Mouse (Mus musculus) hindbrain, embryonic 15.5 days (tissue): ENCODE measurements around the gene Hrk. TPM values are rescaled to one million over a fixed set of nuclear protein-coding genes. Genes with fewer than 3 reads are reported as not detected.
A peak's percentile ranks its signal among the peaks of the same experiment; 100 is the strongest.

Source experiments
- ATAC-seq: fragments of 200-750 bp; cut with Nextera tagmentation; 2 replicates; pipeline ENCODE4 v1.8.0; 2017; ENCODE audit warnings: low read depth, moderate number of reproducible peaks, moderate TSS enrichment; ENCODE audit not compliant: low FRiP score
- H3K27ac ChIP-seq: fragments of 300-500 bp; sonication (generic); replicated peaks from 2 replicates; pipeline ENCODE4 v1.5.1; 2015; ENCODE audit warnings: mild to moderate bottlenecking, inconsistent platforms
- H3K27me3 ChIP-seq: fragments of 300-500 bp; sonication (generic); 2 replicates; pipeline ENCODE4 v1.6.1; 2015; ENCODE audit warnings: control low read depth, inconsistent platforms
- H3K36me3 ChIP-seq: fragments of 300-500 bp; sonication (generic); 2 replicates; pipeline ENCODE4 v1.6.1; 2015; ENCODE audit warnings: control low read depth, inconsistent platforms
- H3K4me1 ChIP-seq: fragments of 300-500 bp; sonication (generic); replicated peaks from 2 replicates; pipeline ENCODE4 v1.6.1; 2015; ENCODE audit warnings: control low read depth, inconsistent platforms
- H3K4me2 ChIP-seq: fragments of 300-500 bp; sonication (generic); 2 replicates; pipeline ENCODE4 v1.6.1; 2015; ENCODE audit warnings: moderate library complexity, mild to moderate bottlenecking, inconsistent platforms
- H3K4me3 ChIP-seq: fragments of 300-500 bp; sonication (generic); 2 replicates; pipeline ENCODE4 v1.5.1; 2015; ENCODE audit warnings: mild to moderate bottlenecking, inconsistent platforms
- H3K9ac ChIP-seq: fragments of 300-500 bp; sonication (generic); 2 replicates; pipeline ENCODE4 v1.6.1; 2015; ENCODE audit warnings: inconsistent platforms
- H3K9me3 ChIP-seq: fragments of 300-500 bp; sonication (generic); 2 replicates; pipeline ENCODE4 v1.6.1; 2016; ENCODE audit warnings: control low read depth, inconsistent platforms
- WGBS: fragments of 180-500 bp; shearing (Covaris S2); methylation state at CpG from one replicate; pipeline ENCODE4 v1.1.7; 2015; 5-methylcytosine and 5-hydroxymethylcytosine counted together
- polyA plus RNA-seq: library from polyadenylated mRNA; unstranded; fragments of >200 nt; fragmentation: Nextera tagmentation; extraction: Ambion mirVana; gene quantifications from 2 replicates; pipeline ENCODE4 v1.2.1, GENCODE M21; 2015

Hrk gene
- polyA plus RNA-seq, result 4.9 and 5.8 TPM in 2 replicates

DNA sequence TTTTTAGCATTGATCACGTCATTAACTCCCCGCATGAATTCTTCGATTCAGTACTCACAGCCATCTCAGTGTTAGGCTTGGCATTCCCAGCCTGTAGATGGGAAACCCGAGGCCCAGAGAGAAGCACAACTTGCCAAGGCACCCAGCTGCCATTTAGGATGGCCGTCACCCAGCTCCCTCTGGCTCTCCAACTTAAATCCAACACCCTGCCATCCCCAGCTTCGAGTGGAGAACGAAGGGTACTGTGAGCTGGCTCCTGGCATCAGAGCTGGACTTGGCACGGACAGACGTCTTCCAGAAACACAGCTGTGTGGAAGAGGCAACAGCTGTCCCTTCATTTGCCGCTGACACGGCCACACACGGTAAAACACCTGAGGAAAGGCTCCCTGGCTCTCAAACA lies at the start of gene Hrk:
TSS of gene Hrk (plus strand) at position 68 of the 400 bp plus-strand sequence.
- Histone ChIP-seq H3K27me3 (peaks cover 29% of the 10 kb centered on the region), H3K4me1 (peaks cover 10% of the 10 kb centered on the region; the same call in 1 of the 2 replicates), H3K9me3 (no peaks in the 10 kb centered on the region), H3K4me2 (no peak within 1 kb of the TSS), H3K4me3 (no peak within 1 kb of the TSS), H3K36me3 (no peaks in the 10 kb centered on the region), H3K27ac (no peak within 1 kb of the TSS), H3K9ac (no peak within 1 kb of the TSS)
- WGBS, result 58% methylated on average over 12 of the region's 12 CpGs
- no peak for ATAC-seq

DNA sequence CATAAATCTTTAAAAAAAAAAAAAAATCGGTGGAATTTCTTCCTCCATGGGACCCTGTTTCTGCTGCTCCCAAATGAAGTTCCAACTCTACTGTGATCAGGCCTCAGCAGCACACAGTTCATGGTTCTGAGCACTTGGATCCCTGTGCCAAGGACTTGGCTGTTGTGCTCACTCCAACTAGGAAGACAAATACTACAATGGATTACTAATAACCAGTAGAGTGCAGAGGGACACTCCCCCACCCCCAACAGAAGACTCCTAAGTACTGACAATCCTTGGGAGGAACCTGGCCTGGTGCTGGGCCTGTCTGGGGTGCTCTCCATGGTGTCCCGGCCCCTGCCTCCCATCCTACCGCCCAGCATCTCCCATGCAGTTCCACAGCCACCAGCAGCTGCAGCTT lies 46.1 kb upstream of the Hrk start:
- H3K4me1 ChIP-seq, result peaks cover 57% of the 10 kb centered on the region
- no peak overlapping the region for H3K9ac ChIP-seq
- ATAC-seq, result peak; percentile 15; the same call in 1 of the 2 replicates
- WGBS, result 75% methylated on average over 3 of the region's 3 CpGs
- no peak overlapping the region for H3K4me2 ChIP-seq
- H3K36me3 ChIP-seq, result no peaks in the 10 kb centered on the region
- no peak overlapping the region for H3K4me3 ChIP-seq
- no peaks in the 10 kb centered on the region for H3K27me3 ChIP-seq
- peak overlapping the region; percentile 69 for H3K27ac ChIP-seq
- no peaks in the 10 kb centered on the region for H3K9me3 ChIP-seq

DNA sequence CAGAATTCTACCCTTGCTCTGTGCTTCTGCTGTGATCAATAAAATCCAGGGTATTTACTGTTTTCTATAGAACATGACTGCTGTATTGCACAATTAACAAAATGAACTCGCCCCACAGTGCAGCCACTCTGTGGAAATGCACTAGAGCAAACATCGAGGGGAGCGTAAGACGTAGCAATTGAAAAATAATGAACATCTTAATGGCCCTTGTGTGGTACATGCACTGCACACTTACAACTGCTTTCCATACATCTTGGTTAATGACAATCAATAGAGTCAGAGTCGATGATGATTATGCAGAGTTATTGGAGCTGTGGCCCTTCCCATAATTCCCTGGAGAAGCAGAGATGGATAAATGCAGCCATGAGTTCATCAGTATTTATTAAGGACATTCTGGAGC lies 45.5 kb upstream of the Hrk start:
- Histone ChIP-seq H3K27me3 (no peaks in the 10 kb centered on the region), H3K36me3 (0 out of 2 replicates have a peak, but pooled peaks cover 2% of the 10 kb centered on the region), H3K4me3 (no peak overlapping the region), H3K4me2 (no peak overlapping the region), H3K27ac (peak overlapping the region; percentile 69), H3K9me3 (no peaks in the 10 kb centered on the region), H3K4me1 (peaks cover 61% of the 10 kb centered on the region), H3K9ac (no peak overlapping the region)
- ATAC-seq, result peak; percentile 58; the same call in 1 of the 2 replicates
- 58% methylated on average over 5 of the region's 5 CpGs for WGBS

DNA sequence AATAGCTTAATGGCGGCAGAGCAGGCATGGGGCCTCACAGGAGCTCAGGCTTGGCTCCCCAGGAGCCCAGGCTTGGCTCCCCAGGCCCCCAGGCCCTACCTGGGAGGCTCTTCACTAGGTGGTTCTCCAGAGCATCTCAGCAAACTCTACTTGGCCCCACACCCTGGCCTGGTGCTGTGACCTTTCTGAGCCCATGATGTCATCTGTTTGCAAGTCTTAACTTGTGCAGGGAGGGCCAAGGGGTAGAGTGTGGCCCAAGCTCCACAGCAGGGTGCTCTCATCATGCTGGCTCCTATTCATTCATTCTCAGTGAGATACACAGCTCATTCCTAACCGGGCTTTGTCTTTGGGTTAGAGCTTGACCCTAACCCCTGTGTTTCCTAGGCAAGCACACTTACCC lies 43.8 kb upstream of the Hrk start:
- Histone ChIP-seq H3K27me3 (no peaks in the 10 kb centered on the region), H3K4me1 (peaks cover 56% of the 10 kb centered on the region), H3K4me2 (no peak overlapping the region), H3K9ac (no peak overlapping the region), H3K9me3 (no peaks in the 10 kb centered on the region), H3K36me3 (0 out of 2 replicates have a peak, but pooled peaks cover 3% of the 10 kb centered on the region), H3K27ac (0 out of 2 replicates have a peak overlapping the region, but pooled peaks have one; percentile 22), H3K4me3 (no peak overlapping the region)
- no peak; the same call in 1 of the 2 replicates for ATAC-seq
- WGBS, result 32% methylated on average over 2 of the region's 2 CpGs

DNA sequence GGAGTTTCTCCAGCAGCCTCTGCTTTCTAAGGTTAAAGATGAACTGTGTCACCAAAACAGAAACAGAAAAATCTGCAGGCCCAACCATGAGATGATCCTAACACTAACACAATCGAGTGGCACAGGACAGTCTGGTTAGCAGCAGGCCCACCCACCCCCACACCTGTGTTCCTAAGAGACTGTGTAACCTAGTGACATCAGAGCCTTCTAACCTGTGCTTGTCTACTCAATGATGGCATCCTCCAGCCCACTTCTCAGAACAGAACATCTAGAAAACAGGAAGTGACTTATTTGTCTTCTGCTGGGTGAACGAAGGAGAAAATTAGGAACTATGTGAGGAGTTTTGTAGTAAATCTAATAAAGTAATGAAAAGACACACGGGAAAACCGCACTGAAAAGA lies 42.5 kb upstream of the Hrk start:
- H3K9ac ChIP-seq, result no peak overlapping the region
- no peaks in the 10 kb centered on the region for H3K27me3 ChIP-seq
- WGBS, result 95% methylated on average over 4 of the region's 4 CpGs
- ATAC-seq, result no peak
- H3K4me3 ChIP-seq, result no peak overlapping the region
- H3K4me1 ChIP-seq, result peaks cover 44% of the 10 kb centered on the region
- 0 out of 2 replicates have a peak, but pooled peaks cover 3% of the 10 kb centered on the region for H3K36me3 ChIP-seq
- no peak overlapping the region for H3K4me2 ChIP-seq
- H3K27ac ChIP-seq, result no peak overlapping the region
- no peaks in the 10 kb centered on the region for H3K9me3 ChIP-seq

DNA sequence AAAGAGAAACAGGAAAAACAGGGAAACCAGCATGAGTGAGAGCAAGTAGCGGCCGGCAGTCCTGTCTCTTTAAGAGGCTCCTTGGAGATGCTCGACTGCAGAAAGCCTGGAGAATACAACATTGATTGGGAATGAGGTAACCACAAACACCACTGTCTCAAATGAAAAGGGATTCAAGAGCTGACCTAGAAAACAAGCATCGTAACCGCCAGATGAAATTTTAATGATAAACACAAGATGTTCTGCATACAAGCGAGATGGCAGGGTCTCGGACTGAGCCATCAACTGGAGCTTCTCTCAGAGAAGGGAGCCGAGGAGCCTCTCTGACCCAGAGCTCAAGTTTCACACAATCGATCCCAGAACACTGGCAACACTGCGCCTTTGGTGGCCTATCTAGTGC lies 41.4 kb upstream of the Hrk start:
- Histone ChIP-seq H3K4me3 (no peak overlapping the region), H3K4me1 (peaks cover 38% of the 10 kb centered on the region), H3K9ac (no peak overlapping the region), H3K9me3 (no peaks in the 10 kb centered on the region), H3K27me3 (no peaks in the 10 kb centered on the region), H3K36me3 (peaks cover 13% of the 10 kb centered on the region; the same call in 1 of the 2 replicates), H3K27ac (0 out of 2 replicates have a peak overlapping the region, but pooled peaks have one; percentile 33), H3K4me2 (no peak overlapping the region)
- no peak for ATAC-seq
- WGBS, result 61% methylated on average over 10 of the region's 10 CpGs

DNA sequence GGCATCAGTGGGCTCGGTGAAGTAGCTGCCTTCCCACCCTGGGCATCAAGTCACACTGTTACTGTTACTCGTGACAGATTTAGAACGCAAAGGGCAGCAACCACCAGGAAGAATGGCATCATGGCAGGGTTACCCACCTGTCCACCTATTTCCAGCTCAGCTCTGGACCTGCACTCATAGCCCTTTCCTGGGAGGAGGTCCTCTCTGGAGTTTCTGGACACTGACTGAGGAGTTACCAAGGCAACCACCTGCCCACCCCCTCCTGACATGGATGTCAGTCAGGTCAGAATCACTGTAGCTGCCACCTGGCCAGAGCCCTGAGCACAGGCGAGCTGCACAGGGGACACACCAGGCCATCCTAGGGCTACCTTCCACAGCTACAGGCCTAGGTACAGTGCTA lies 37.8 kb upstream of the Hrk start:
- Histone ChIP-seq H3K36me3 (peaks cover 16% of the 10 kb centered on the region; the same call in 1 of the 2 replicates), H3K9ac (no peak overlapping the region), H3K4me1 (peaks cover 9% of the 10 kb centered on the region; the same call in 1 of the 2 replicates), H3K4me3 (no peak overlapping the region), H3K27ac (no peak overlapping the region), H3K9me3 (no peaks in the 10 kb centered on the region), H3K27me3 (no peaks in the 10 kb centered on the region), H3K4me2 (no peak overlapping the region)
- no peak for ATAC-seq
- WGBS, result 84% methylated on average over 4 of the region's 4 CpGs

DNA sequence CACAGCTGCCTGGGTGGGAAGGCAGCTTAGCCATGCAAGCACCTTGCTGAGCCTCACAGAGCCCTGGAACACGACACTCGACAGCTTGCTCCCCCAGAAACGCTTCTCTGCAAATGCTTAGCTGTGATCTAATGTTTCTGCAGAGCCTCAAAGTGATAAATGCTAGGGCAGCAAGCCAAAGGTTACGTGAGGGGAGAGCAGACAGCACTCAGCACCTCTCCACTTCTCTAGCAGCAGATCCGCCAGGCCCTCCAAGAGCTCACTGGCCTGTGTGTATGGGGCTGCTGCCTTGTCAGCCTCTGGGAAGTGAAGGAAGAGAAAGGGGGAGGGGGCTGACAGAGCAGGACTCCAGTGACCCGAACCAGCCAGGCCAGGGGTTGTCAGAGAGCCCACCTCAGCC lies 36.2 kb upstream of the Hrk start:
- no peak for ATAC-seq
- Histone ChIP-seq H3K9ac (no peak overlapping the region), H3K27ac (no peak overlapping the region), H3K4me3 (no peak overlapping the region), H3K9me3 (no peaks in the 10 kb centered on the region), H3K36me3 (peaks cover 16% of the 10 kb centered on the region; the same call in 1 of the 2 replicates), H3K27me3 (no peaks in the 10 kb centered on the region), H3K4me2 (no peak overlapping the region), H3K4me1 (peaks cover 6% of the 10 kb centered on the region; the same call in 1 of the 2 replicates)
- 85% methylated on average over 6 of the region's 6 CpGs for WGBS

DNA sequence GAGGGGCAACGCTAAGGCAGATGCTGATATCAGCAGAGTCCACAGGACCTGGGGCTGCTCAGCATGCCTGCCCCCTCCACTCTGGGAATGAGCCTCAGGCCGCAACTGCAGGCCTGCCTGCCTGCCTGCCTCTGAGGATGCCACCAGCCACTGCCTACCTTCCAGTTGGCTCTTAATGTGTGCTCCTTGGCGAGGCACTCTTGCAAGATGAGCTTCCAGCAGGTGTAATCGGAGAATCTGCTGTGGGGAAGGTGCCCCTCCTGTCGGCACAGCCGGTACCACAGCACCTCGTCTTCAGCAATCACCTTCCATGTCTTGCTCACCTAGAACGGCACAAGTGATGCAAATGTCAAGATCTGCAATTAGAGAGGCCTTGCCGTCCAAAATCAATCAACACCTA lies 35.8 kb upstream of the Hrk start:
- H3K4me1 ChIP-seq, result peaks cover 1% of the 10 kb centered on the region; the same call in 1 of the 2 replicates
- no peak overlapping the region for H3K4me2 ChIP-seq
- H3K9ac ChIP-seq, result no peak overlapping the region
- no peaks in the 10 kb centered on the region for H3K9me3 ChIP-seq
- H3K36me3 ChIP-seq, result peaks cover 16% of the 10 kb centered on the region; the same call in 1 of the 2 replicates
- H3K4me3 ChIP-seq, result no peak overlapping the region
- H3K27ac ChIP-seq, result no peak overlapping the region
- no peak for ATAC-seq
- 78% methylated on average over 9 of the region's 9 CpGs for WGBS
- no peaks in the 10 kb centered on the region for H3K27me3 ChIP-seq

DNA sequence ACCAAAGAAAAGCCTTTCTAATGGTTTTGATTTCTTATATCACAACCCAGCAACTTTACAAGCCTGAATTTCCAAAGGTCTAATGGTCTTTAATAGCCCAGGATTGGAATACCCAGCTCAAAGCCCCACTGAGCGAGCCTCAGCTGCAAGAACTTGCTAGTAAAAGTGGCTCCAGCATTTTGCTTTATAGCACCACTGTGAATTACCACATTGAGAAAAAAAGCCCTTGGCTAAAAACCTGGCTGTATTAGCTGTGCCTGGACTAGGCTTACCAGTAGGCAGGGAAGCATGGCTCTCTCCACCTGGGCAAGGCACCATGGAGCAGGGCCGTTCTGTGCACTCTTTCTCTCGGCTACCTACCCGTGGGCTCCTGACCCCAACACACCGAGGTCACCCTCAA lies 28.1 kb upstream of the Hrk start:
- Histone ChIP-seq H3K27ac (no peak overlapping the region), H3K4me1 (no peaks in the 10 kb centered on the region), H3K4me2 (no peak overlapping the region), H3K36me3 (peaks cover 11% of the 10 kb centered on the region), H3K4me3 (no peak overlapping the region), H3K9me3 (no peaks in the 10 kb centered on the region), H3K27me3 (no peaks in the 10 kb centered on the region), H3K9ac (no peak overlapping the region)
- 87% methylated on average over 5 of the region's 5 CpGs for WGBS
- no peak for ATAC-seq

DNA sequence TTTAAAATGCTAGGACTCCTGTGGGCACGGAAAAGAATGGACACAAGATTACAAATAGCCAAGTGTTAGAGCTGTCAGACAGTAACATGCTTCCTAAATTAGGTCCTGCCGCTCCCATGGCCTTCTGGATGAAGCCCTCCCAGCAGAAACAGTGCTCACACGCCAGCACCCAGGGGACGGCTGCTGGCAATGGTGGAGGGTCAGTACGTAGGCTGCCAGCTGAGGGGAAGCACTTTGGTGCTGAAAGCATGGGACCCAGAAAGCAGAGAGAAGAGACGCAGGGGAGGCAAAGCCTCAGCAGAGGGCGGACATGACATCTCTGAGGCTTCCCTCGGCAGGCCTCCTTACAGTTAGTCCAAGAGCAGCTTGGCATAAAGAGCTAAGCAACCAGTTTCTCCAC lies 24.8 kb upstream of the Hrk start:
- no peaks in the 10 kb centered on the region for H3K9me3 ChIP-seq
- ATAC-seq, result no peak
- H3K36me3 ChIP-seq, result peaks cover 19% of the 10 kb centered on the region
- no peak overlapping the region for H3K9ac ChIP-seq
- no peak overlapping the region for H3K4me3 ChIP-seq
- WGBS, result 88% methylated on average over 8 of the region's 8 CpGs
- peaks cover 8% of the 10 kb centered on the region for H3K4me1 ChIP-seq
- H3K27ac ChIP-seq, result no peak overlapping the region
- no peak overlapping the region for H3K4me2 ChIP-seq
- no peaks in the 10 kb centered on the region for H3K27me3 ChIP-seq

DNA sequence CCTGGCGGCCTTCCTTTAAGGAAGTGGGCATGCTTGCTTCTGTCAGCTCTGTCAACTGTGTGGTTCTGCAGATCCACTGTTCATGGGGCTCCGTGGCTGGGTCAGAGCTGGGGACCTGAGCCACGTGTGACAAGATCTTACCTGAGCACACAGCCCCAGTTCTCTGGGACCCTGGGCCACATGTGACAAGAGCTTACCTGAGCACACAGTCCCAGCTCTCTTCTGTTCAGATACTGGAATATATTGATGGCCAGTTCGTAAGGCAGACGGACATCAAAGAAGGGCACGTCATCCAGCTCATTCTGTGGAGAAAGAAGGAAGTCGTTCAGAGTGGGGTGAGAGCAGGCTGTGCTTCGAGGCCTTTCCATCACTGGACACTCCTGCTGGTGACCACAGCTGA lies 22.0 kb upstream of the Hrk start:
- Histone ChIP-seq H3K36me3 (peaks cover 19% of the 10 kb centered on the region), H3K4me2 (no peak overlapping the region), H3K4me3 (no peak overlapping the region), H3K9ac (no peak overlapping the region), H3K9me3 (no peaks in the 10 kb centered on the region), H3K27me3 (no peaks in the 10 kb centered on the region), H3K27ac (no peak overlapping the region), H3K4me1 (peaks cover 36% of the 10 kb centered on the region)
- WGBS, result 92% methylated on average over 8 of the region's 8 CpGs
- ATAC-seq, result no peak
